Mouse (Mus musculus) embryonic facial prominence, embryonic 14.5 days (tissue): ENCODE results near the gene Sh3bp1. TPM values are rescaled to one million over a fixed set of nuclear protein-coding genes. Genes with fewer than 3 reads are reported as not detected.

Source experiments
- ATAC-seq: fragments of 200-750 bp; cut with Nextera tagmentation; 2 replicates; pipeline ENCODE4 v1.8.0; 2017; ENCODE audit warnings: low read depth, moderate number of reproducible peaks, moderate TSS enrichment
- DNase-seq: peaks from one replicate; pipeline ENCODE4 v3.0.0-alpha.2; 2015; ENCODE audit warnings: low spot score
- H3K27ac ChIP-seq: fragments of 300-500 bp; sonication (generic); replicated peaks from 2 replicates; pipeline ENCODE4 v1.5.1; 2014; ENCODE audit warnings: low read depth, mild to moderate bottlenecking, low read length, moderate library complexity
- H3K27me3 ChIP-seq: fragments of 300-500 bp; sonication (generic); replicated peaks from 2 replicates; pipeline ENCODE4 v1.6.1; 2014; ENCODE audit warnings: low read length; ENCODE audit not compliant: control insufficient read depth, insufficient read depth
- H3K36me3 ChIP-seq: fragments of 300-500 bp; sonication (generic); 2 replicates; pipeline ENCODE4 v1.6.1; 2014; ENCODE audit warnings: low read length, mixed read lengths; ENCODE audit not compliant: control insufficient read depth, insufficient read depth
- H3K4me1 ChIP-seq: fragments of 300-500 bp; sonication (generic); 2 replicates; pipeline ENCODE4 v1.6.1; 2014; ENCODE audit warnings: antibody characterized with exemption, low read length; ENCODE audit not compliant: control insufficient read depth, insufficient read depth
- H3K4me2 ChIP-seq: fragments of 300-500 bp; sonication (generic); 2 replicates; pipeline ENCODE4 v1.6.1; 2014; ENCODE audit warnings: low read depth, mild to moderate bottlenecking, low read length, moderate library complexity, mixed read lengths
- H3K4me3 ChIP-seq: fragments of 300-500 bp; sonication (generic); 2 replicates; pipeline ENCODE4 v1.5.1; 2014; ENCODE audit warnings: low read depth, mild to moderate bottlenecking, low read length
- H3K9ac ChIP-seq: fragments of 300-500 bp; sonication (generic); 2 replicates; pipeline ENCODE4 v1.6.1; 2014; ENCODE audit warnings: low read depth, mild to moderate bottlenecking, low read length, moderate library complexity, mixed read lengths
- H3K9me3 ChIP-seq: fragments of 300-500 bp; sonication (generic); 2 replicates; pipeline ENCODE4 v1.6.1; 2016; ENCODE audit warnings: low read length; ENCODE audit not compliant: control insufficient read depth
- WGBS: fragments of 180-500 bp; shearing (Covaris S2); extraction: QIAGEN DNeasy Blood & Tissue Kit; methylation state at CpG from one replicate; pipeline ENCODE4 v1.1.7; 2014; 5-methylcytosine and 5-hydroxymethylcytosine counted together
- polyA plus RNA-seq: library from polyadenylated mRNA; unstranded; fragments of >200 nt; fragmentation: Nextera tagmentation; extraction: Ambion mirVana; gene quantifications from 2 replicates; pipeline ENCODE4 v1.2.1, GENCODE M21; 2014

Sh3bp1 gene
- polyA plus RNA-seq, 1 experiment from 2014 or later: 40.8 TPM

GRCm38 (mm10) chr15:78927021-78927787 lies 27.6 kb downstream of the Sh3bp1 start:
- WGBS: 19% methylated on average over 15 of the region's 15 CpGs
- DNase-seq: no peak
- Histone ChIP-seq H3K36me3 (peaks cover 23% of the 10 kb centered on the region), H3K9ac (peak overlapping the region; percentile 66), H3K4me1 (peaks cover 29% of the 10 kb centered on the region), H3K27me3 (no peaks in the 10 kb centered on the region), H3K9me3 (no peaks in the 10 kb centered on the region), H3K4me3 (peak overlapping the region; percentile 45), H3K4me2 (peak overlapping the region; percentile 94), H3K27ac (peak overlapping the region; percentile 91)
- ATAC-seq: no peak

GRCm38 (mm10) chr15:78927788-78928457 lies 28.4 kb downstream of the Sh3bp1 start:
- WGBS: under 1% methylated on average over 21 of the region's 35 CpGs
- no peaks in the 10 kb centered on the region for H3K27me3 ChIP-seq
- no peaks in the 10 kb centered on the region for H3K9me3 ChIP-seq
- H3K4me1 ChIP-seq: peaks cover 28% of the 10 kb centered on the region
- ATAC-seq (peak; percentile 69), DNase-seq (peak; percentile 96)
- H3K4me3 ChIP-seq: peak overlapping the region; percentile 45
- H3K27ac ChIP-seq: peak overlapping the region; percentile 91
- peak overlapping the region; percentile 66 for H3K9ac ChIP-seq
- peaks cover 23% of the 10 kb centered on the region for H3K36me3 ChIP-seq
- peak overlapping the region; percentile 94 for H3K4me2 ChIP-seq

GRCm38 (mm10) chr15:78928539-78928938 lies 29.0 kb downstream of the Sh3bp1 start:
- Histone ChIP-seq H3K9ac (peak overlapping the region; percentile 66), H3K27me3 (no peaks in the 10 kb centered on the region), H3K9me3 (no peaks in the 10 kb centered on the region), H3K4me2 (peak overlapping the region; percentile 94), H3K4me3 (peak overlapping the region; percentile 45), H3K36me3 (peaks cover 23% of the 10 kb centered on the region), H3K4me1 (peaks cover 21% of the 10 kb centered on the region), H3K27ac (peak overlapping the region; percentile 91)
- ATAC-seq: no peak
- DNase-seq: no peak
- 46% methylated on average over 8 of the region's 8 CpGs for WGBS

GRCm38 (mm10) chr15:78930192-78930706 lies 30.7 kb downstream of the Sh3bp1 start:
- DNase-seq (no peak), ATAC-seq (no peak)
- Histone ChIP-seq H3K4me3 (no peak overlapping the region), H3K4me1 (peaks cover 11% of the 10 kb centered on the region), H3K36me3 (peaks cover 23% of the 10 kb centered on the region), H3K9me3 (no peaks in the 10 kb centered on the region), H3K9ac (no peak overlapping the region), H3K27me3 (no peaks in the 10 kb centered on the region), H3K27ac (no peak overlapping the region), H3K4me2 (no peak overlapping the region)
- 78% methylated on average over 6 of the region's 6 CpGs for WGBS

GRCm38 (mm10) chr15:78930801-78931426 lies 31.3 kb downstream of the Sh3bp1 start:
- 81% methylated on average over 7 of the region's 7 CpGs for WGBS
- ATAC-seq: no peak

GRCm38 (mm10) chr15:78931577-78931976 lies 32.0 kb downstream of the Sh3bp1 start:
- H3K4me1 ChIP-seq: peaks cover 5% of the 10 kb centered on the region; the same call in 1 of the 2 replicates
- H3K4me2 ChIP-seq: no peak overlapping the region
- H3K9me3 ChIP-seq: no peaks in the 10 kb centered on the region
- no peaks in the 10 kb centered on the region for H3K27me3 ChIP-seq
- no peak overlapping the region for H3K4me3 ChIP-seq
- no peak overlapping the region for H3K9ac ChIP-seq
- no peak for ATAC-seq
- peak; percentile 28 for DNase-seq
- H3K36me3 ChIP-seq: peaks cover 24% of the 10 kb centered on the region
- no peak overlapping the region; the same call in 1 of the 2 replicates for H3K27ac ChIP-seq
- 28% methylated on average over 3 of the region's 3 CpGs for WGBS

More at GRCm38 (mm10) chr15:78930801-78931426, 31.3 kb downstream of the Sh3bp1 start:
- Histone ChIP-seq H3K4me3 (no peak overlapping the region), H3K36me3 (peaks cover 23% of the 10 kb centered on the region), H3K27ac (no peak overlapping the region; the same call in 1 of the 2 replicates), H3K4me1 (peaks cover 8% of the 10 kb centered on the region), H3K9me3 (no peaks in the 10 kb centered on the region), H3K9ac (no peak overlapping the region), H3K4me2 (no peak overlapping the region), H3K27me3 (no peaks in the 10 kb centered on the region)
- peak; percentile 39 for DNase-seq

- H3K4me3 ChIP-seq: peak within 1 kb of the TSS; percentile 51
- H3K9me3 ChIP-seq: no peaks in the 10 kb centered on the region
- H3K36me3 ChIP-seq: peaks cover 44% of the 10 kb centered on the region
- no peaks in the 10 kb centered on the region for H3K27me3 ChIP-seq
- H3K4me1 ChIP-seq: peaks cover 5% of the 10 kb centered on the region; the same call in 1 of the 2 replicates
- H3K4me2 ChIP-seq: peak within 1 kb of the TSS; percentile 62
- peak; percentile 90 for ATAC-seq
- peak within 1 kb of the TSS; percentile 62 for H3K9ac ChIP-seq
- H3K27ac ChIP-seq: peak within 1 kb of the TSS; percentile 84
- DNase-seq: peak; percentile 96
- under 1% methylated on average over 24 of the region's 42 CpGs for WGBS
Observed at GRCm38 (mm10) chr15:78934784-78935320, 35.3 kb downstream of the Sh3bp1 start, which contains the start of gene Nol12. Gene Nol12, plus strand, starts transcription at chr15:78934933.

- peaks cover 47% of the 10 kb centered on the region for H3K36me3 ChIP-seq
- DNase-seq: no peak
- 0 out of 2 replicates have a peak overlapping the region, but pooled peaks have one; percentile 8 for H3K4me2 ChIP-seq
- peaks cover 5% of the 10 kb centered on the region; the same call in 1 of the 2 replicates for H3K4me1 ChIP-seq
- H3K4me3 ChIP-seq: no peak overlapping the region
- no peak overlapping the region for H3K27ac ChIP-seq
- no peak for ATAC-seq
- H3K27me3 ChIP-seq: no peaks in the 10 kb centered on the region
- 89% methylated on average over 12 of the region's 12 CpGs for WGBS
- H3K9me3 ChIP-seq: no peaks in the 10 kb centered on the region
- no peak overlapping the region for H3K9ac ChIP-seq
Observed at GRCm38 (mm10) chr15:78936403-78936802, 36.8 kb downstream of the Sh3bp1 start.
